Mouse (Mus musculus) left cerebral cortex, postnatal 25 days (tissue): ENCODE data around the gene Col4a1. TPM values are rescaled to one million over a fixed set of nuclear protein-coding genes. Genes with fewer than 3 reads are reported as not detected.
A peak's percentile ranks its signal among the peaks of the same experiment; 100 is the strongest.

ENCODE experiments used
- DNase-seq, 2 experiments: peaks; one replicate each; pipeline ENCODE4 v3.0.0; 2022; ENCODE audit warnings: low spot score in 2 of 2, mixed read lengths in 1 of 2
- intact Hi-C: fragments of 180-260 bp; cut with DNase I; formaldehyde crosslinking; loops from one replicate; pipeline ENCODE4 v1.15.1; 2025
- total RNA-seq, 2 experiments: library from RNA; stranded (reverse); gene quantifications; 2 replicates each; pipeline ENCODE4 v1.2.3; 2021

Col4a1 gene
- total RNA-seq, 2 experiments from 2014 or later, result 55.5 to 63.1 TPM

DNA sequence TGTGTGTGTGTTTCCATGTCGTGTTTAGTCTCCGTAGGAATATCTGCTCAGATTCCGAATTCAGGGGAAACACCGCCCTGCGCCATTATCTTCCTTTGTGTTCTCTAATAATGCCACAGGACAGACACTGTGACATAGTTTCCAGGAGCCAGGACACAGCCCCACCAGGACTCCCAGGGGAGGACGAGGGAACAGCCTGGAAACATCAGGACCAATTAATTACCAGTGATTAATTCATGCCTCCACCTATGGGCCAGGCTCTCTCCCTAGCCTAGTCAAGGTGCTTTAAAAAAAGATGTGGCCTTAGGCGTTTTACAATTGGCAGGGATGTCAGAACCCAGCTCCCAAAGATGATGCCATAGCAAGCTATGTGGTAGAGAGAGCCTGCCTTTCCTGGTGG is 5.2 kb downstream of the Col4a1 start:
- no peak for DNase-seq
- intact Hi-C loops, result no loop called here

DNA sequence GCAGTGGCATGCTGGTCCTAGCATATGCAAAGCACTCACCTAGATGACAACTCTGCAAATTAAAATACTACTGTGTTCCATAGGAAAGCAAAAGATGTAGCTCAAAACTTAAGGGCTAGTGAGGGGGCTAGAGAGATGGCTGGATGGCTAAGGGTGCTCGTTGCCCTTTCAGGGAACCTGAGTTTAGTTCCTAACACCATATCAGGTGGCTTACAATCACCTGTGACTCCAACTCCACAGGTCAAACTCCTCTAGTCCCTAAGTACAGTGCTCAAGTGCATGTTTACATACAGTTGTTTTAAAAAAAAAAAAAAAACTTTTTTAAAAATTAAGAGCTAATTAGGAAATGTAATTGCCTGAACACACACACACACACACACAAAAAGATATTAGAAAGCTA is 7.1 kb downstream of the Col4a1 start:
- intact Hi-C loops, result no loop called here
- no peak for DNase-seq

DNA sequence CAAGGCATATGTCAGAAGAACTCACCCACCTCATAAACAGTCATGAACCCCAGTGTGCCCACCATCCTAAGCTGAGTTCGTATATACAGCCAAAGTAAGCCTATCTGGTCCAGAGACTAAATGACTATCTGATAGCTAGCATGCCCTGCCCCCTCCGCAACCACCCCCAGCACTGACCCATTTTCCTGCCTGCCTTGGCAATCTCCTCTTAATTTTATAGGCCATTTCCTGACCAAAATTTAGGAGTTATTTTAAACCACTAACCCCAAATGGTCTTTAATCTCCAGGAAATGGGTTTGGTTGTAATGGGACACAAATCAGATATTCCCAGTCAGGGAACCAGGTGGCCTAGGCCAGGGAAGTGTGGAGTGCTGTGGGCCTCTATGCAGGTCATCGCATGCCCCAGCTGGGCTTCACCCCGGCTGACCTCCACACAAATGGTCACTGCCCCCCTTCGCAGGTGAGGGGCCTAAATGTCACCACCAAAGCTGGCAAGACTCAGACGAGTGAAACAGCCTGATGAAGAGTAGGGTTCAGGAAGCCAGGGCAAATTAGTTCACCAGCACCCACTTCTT is 8.5 kb downstream of the Col4a1 start:
- no peak for DNase-seq
- intact Hi-C loops, result no loop called here

DNA sequence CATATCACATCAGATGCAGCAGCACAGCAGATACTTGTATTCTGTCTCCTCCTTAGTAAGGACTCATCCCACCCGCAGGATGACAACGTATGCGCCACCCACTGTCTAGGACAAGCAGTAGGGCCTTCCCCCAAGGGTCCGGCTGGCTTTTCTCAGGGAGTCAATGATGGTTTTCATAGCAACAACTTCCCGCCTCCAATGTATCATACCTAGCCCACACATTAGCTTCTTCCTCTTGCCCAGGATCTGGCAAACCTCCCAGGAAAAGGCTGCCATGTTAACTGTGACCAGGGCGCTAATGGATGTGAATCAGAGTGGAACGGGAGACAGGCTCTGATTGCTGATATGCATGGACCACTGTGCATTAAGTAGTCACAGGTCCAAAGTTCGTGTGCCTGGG is 12.2 kb downstream of the Col4a1 start:
- intact Hi-C loops, result no loop called here
- peak; percentile 33 to 58 for DNase-seq

DNA sequence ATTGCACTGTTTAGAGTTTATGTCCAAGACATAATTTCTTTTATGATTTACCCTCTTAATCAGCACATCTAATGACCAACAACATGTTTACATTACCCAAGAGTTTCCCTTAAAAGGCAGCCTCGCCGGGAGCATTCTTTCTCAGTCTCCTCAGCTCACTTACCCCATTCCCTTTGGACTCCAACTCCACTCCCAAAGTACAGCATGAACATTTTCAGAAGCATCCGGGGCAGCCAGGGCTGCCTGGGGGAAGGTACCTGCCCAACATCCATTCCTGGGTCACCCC is 13.4 kb downstream of the Col4a1 start:
- intact Hi-C loops, result no loop called here
- DNase-seq, result no peak

DNA sequence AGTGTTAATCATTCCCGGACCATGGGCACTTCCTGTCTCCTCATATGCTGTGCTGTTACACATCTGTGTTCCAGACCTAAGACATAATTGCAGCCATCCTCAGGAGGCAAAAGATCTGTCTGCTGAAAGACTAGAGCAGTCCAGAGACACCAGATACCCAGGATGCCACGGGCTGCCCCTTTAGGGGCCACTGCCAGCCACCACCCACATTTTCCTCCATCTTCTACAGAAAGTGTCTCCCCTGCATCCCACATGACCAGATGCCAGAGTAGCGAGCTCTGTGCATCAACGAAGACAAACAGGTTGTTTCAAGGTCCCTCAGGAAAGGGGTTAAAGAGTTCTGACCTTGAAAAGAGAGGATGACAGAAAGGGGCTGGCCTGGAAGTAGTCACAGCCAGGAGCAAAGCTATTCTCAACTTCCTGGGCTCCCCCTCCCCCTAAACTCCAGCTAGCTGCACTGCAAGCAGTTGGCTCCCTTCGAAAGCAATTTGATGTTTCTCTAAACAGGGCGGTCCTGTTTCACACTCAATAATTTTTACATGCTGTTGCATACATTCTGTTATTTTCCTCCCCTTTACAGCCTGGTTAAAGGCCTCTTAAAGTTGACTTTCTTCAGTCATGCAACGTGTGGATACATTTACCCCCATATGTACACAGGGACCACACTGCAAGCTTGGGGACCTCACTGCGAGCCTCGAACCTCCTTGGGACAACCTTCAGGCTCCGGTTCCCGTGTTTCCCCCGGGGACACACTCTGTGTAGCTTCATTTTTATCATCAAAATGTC is 13.9 kb downstream of the Col4a1 start:
- DNase-seq, result no peak
- intact Hi-C loops, result no loop called here

DNA sequence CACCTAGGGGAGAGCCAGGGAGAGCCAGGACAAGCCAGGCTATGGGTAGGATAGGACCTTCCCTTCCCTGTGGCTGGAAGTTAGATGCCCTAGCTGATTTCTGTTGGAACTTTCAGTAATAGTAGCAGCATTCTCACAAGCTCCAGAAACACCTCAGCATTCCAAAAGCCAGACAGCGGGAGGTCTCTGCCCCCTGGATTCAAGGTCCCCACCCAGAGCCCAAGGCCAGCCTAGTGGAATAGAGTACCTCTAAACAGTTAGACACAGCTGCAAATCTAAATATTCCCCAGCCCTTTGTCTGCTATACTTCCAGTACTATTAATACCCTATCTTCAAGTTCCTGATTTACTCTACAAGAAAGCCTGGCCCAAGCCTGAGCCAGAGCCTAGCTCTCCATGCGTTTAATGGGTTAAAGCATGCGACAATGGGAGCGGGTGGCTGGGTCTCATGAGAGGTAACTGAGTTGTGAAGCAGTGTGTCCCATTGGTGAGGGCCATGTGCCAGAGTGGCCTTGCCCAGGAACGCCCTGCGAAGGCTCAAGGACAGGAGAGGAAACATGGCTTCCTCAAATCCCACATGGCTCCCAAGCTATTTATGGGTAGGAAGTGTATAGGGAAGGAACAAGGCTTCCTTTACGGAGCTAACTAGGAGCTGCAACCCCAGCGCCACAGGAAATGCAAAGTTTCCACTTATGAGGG is 15.3 kb downstream of the Col4a1 start:
- intact Hi-C loops, result no loop called here
- DNase-seq, result no peak

DNA sequence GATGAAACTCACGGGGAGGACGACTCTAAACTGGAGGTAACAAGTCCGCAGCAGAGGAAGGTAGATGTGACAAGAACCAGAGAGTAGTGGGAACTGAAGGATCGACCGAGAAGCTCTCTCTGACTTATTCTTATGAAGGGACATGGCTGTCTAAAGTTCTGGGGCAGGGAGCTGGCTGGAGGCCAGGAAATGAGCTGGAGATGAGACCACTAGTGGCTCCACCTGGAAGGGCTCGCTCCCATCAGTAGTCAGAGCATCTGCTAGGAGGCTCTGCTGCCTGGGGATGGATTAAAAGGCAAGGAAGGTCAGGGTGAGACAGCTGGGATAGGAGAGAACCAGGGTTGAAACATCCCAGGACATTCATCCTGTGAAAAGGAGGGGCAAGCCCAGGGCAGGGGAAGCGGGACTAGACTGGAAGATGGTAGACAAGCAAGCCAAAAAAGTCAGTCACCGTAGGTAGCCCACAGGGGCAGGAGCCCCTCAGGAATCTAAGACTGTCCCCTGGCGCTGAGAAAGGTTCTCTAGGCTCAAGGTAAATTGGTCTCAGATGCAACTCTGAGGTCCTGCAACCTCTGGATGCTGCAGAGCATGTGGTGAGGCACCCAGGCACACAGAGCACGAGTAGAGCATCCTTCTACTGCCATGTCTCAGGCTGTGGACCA is 16.2 kb downstream of the Col4a1 start:
- intact Hi-C loops, result no loop called here
- no peak for DNase-seq

DNA sequence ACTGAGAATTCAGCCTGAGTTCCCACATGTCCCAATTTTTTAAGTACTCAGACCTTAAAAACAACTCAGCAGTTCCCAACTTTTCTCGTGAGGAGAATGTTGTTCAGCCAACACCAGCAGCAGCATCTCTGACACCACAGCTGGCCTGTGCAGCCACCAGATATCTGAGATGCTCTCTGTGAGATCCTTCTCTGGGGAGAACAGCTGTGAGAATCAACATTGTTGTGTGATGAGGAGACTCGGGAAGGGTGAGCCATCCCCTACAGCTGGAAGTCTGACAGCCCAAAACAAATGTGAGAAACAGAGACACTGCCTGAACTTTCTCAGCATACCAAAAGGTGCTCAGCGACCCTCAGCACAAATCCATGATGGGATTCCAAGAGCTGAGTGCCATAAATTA is 20.0 kb downstream of the Col4a1 start:
- intact Hi-C loops, result no loop called here

DNA sequence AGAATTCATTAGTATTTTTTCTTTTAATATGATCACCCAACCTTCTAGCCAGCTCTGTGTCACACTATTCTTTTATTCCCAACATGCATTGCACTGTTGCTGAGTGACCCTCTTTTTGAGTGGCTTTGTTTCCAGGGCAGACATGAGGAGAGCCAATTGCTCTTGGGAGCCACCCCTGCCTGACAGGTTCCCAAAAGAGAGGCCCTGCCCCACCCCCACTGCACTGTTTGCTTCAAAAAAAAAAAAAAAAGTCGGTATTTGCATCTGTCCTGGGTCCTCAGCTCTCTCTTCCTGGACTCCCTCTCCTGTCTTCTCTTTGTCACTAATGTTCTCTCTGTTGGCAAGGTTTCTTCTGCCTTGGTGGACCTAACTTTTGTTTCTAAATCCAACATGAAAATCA is 22.1 kb downstream of the Col4a1 start:
- DNase-seq, result no peak
- intact Hi-C loops, result no loop called here

More for the DNA sequence above, 20.0 kb downstream of the Col4a1 start:
- no peak for DNase-seq

DNA sequence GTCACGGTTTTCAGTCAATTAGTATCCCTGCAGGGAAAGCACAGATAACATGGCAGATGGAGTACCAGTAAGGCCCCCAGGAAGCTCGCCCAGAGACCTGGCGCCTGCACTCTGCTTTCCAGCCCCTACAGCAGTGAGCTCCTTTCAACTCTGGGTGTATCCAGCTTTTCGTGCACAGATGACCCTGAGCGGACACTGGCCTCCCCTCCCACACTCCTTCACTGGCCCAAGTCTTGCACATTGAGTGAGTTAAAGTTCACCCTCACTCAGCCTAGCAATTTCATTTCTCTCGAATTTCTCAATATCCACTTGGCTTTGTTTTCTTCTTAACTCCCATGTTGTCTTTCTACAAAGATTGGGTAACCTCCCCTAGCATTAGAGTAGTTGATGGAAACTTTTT is 24.3 kb downstream of the Col4a1 start:
- no peak for DNase-seq
- intact Hi-C loops, result no loop called here

DNA sequence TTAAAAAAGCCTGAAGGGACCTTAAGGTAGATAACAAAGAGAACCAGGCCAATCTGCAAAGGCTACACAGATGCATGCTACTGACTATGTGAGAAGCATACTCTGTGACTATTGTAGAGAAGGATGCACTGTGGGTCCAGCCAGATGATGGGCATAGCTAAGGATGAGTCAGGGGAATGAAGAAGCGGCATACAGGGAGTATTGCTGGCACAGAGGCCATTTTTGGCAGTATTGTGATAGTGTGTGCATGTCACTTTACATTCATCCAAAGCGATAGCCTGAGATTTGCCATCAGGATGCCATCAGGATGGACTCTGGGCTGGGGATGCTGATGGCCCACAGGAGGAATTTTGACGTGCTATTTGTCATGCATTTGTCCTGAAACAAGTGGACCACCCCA is 25.5 kb downstream of the Col4a1 start:
- no peak for DNase-seq
- intact Hi-C loops, result no loop called here

DNA sequence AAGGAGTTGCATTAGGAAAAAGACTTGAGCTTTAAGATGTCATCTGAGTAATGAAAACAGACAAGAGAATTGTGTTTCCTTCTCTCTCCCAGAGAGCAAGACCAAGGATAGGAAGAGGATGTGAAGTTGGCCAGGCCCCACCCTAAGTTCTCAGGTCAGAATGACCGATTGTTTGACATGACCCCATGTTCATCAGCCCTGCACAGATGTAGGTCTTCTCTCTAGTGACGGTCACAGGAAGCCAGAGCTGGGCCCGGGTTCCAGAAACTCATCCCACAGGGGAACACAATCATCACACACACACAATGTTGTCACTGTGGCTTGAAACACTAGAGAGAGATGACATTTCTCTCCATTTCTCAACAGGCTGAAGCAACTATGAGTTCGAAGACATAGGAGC is 27.2 kb downstream of the Col4a1 start:
- DNase-seq, result no peak
- intact Hi-C loops, result no loop called here

DNA sequence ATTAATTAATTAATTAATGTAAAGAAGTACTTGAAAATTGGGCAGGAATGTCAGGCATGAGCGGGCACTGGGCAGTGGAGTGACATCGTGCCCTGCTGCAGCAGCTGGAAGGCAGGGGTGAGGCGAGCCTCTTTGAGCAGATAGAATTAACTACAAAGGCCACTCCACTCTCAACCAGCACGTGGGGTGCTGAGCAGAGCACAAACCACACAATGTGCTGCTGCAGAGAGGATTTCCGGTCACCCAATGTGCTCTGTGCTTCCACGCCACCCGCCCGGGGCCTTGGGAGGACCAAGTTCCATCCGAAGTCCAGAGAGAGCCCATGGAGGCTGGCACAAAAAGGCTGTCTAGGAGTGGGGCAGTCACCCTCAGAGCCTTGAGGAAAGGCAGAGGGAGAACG is 29.4 kb downstream of the Col4a1 start:
- no peak for DNase-seq
- intact Hi-C loops, result no loop called here

DNA sequence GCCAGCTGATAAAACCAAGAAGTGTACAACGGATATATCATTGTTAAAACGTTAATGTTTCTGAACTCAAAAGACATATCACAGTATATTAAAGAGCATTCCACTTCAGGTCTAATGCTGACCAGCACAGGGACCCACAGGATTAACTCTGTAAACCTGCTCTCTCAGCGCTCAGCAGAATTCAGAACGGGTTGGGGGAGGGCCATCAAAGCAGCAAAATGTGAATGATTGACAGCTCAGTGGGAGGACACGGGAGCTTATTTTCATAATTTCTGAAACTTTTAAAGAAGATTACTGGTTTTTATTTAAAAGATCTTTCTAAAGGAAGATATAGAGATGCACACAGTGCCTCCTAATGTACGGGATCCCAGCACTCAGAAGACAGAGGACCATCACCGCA is 29.9 kb downstream of the Col4a1 start:
- no peak for DNase-seq
- intact Hi-C loops, result no loop called here

DNA sequence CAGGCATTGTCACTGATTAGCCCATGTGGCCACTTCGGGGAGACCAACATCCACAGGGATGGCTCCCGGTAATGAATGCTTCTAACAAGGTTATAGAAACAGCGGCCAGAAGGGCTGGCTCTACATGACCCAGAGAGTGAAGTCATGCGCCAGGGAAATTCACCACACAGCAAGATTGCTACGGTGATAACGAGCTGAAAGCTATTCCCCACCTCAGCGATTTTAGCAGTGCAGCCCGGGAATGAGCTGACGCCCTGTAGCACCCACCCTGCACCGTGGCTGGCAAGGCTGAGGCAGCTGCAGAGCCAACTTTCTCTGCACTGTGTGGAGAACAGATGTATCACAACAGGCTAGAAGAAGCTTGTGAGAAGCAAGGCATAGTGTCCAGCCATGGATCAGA is 30.5 kb downstream of the Col4a1 start:
- intact Hi-C loops, result no loop called here

DNA sequence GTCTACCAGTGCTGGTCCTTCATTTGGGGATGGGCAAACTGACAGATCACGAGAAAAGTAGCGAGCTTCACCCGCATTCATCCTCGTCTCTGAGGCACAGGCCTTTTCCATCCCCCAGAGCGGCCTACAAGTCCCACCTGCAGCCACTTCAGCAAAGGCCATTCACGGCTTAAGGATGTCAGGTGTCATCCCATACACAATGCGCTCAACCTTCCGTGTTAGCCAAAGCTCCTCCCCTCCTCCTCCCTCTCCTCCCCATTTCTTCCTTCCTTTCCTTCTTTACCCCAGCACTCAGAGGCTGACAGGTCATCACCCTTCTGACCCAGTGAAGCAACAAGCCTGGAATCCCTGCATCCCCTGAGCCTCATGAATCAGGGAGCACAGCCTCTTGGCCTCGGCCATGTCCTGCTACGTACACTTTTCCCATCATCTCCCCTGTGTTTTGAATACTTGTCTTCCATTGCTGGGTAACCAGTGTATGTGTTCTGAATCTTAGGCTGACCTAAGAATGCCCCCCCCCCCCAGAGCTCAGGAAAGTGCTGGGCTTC is 31.8 kb downstream of the Col4a1 start:
- no peak for DNase-seq
- intact Hi-C loops, result no loop called here

More for the DNA sequence above, 30.5 kb downstream of the Col4a1 start:
- DNase-seq, result no peak

DNA sequence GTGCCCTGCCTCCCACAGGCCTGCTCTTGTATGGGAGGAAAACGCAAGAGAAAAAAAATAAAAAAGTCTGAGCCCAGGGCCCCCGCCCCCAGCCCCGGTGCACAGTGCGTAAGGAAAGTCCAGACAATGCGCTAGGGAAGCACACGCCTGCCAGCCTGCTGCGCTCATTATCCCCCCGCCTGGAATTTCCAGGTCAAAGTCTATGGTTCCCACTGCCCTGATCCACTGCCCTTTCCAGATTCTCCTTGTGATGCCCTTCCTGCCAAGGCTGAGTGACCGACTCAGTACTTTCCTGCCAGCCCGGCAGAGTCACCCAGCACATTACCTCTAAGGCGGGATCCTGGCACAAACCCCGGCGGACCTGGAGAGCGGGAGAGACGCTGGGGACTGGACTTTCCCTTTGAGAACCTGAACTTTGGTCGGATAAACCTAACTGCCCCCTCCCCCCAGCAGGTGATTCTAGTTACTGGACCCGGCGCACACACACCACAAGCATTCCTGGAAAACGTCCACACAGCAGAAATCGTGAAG is 33.3 kb downstream of the Col4a1 start:
- DNase-seq, result no peak
- intact Hi-C loops, result loop anchor here (5.0 kb wide), 1 partner anchor 33 kb away; the partner anchor contains the start of genes Col4a1 and Col4a2

DNA sequence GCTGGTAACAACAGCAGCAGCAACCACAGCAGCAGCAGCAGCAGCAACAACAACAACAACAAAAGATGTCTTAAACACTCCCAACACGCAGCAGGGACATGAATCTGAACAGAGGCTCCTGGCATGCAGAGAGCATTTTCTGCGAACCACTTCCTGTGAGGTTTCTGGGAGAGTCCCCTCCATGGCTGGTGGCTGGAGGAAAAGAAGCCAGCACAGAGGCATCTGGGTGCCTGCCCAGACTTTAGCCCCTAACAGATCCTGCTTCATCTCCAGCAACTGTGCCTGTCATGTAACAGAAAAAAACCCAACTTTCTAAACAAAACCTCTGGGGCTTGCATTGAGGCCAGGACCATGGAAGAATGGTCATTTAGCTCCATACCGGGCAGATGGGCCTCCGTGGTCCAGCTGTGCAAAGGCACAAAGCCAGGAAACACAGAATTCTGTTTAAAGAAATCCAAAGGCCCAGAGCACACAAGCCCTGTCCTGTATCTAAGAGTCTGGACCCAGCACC is 34.5 kb downstream of the Col4a1 start:
- no peak for DNase-seq
- intact Hi-C loops, result loop anchor here (5.0 kb wide), 1 partner anchor 34 kb away; the partner anchor contains the start of genes Col4a1 and Col4a2

DNA sequence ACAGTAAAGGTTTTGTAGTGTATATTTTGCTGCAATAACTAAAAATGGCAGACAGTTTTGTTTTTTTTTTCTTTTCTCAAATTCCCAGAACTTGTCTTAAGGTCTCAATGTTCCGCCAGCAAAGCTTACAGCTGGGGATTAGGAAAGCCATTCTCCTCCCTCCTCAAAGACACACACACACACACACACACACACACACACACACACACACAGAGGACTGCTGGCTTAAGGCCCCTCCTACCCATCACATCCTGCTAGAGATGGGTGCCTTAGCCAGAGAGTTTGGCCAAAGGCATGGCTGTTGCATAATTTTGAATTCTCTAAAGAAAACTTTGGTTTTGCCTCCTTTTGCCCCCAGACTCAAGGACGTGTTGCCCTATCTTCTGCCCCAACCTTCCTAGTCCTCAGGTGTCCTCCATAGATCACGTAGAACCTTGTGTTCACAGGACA is 35.0 kb downstream of the Col4a1 start:
- intact Hi-C loops, result loop anchor here (5.0 kb wide), 1 partner anchor 35 kb away; the partner anchor contains the start of genes Col4a1 and Col4a2
- no peak for DNase-seq
